Mouse (Mus musculus) liver, adult 2 months (tissue): ENCODE measurements around the gene Fbxl22. TPM values are rescaled to one million over a fixed set of nuclear protein-coding genes. Genes with fewer than 3 reads are reported as not detected.

Experiments used
- DNase-seq: peaks from one replicate; pipeline ENCODE4 v3.0.0-alpha.2; 2011; ENCODE audit warnings: low read depth, low spot score; ENCODE audit errors: extremely low read depth
- H3K27ac ChIP-seq: fragments of 200-500 bp; replicated peaks from 2 replicates; pipeline ENCODE4 v1.5.1; 2012; ENCODE audit warnings: low read depth, mild to moderate bottlenecking, control low read depth, inconsistent platforms, low read length; ENCODE audit not compliant: insufficient read depth
- H3K27me3 ChIP-seq: fragments of 200-500 bp; 2 replicates; pipeline ENCODE4 v1.6.1; 2012; ENCODE audit warnings: mild to moderate bottlenecking, moderate library complexity, low read length, inconsistent platforms; ENCODE audit not compliant: control insufficient read depth, insufficient read depth
- H3K36me3 ChIP-seq: fragments of 200-500 bp; 2 replicates; pipeline ENCODE4 v1.6.1; 2012; ENCODE audit warnings: low read length, inconsistent platforms; ENCODE audit not compliant: control insufficient read depth, insufficient read depth
- H3K4me1 ChIP-seq: fragments of 200-500 bp; 2 replicates; pipeline ENCODE4 v1.6.1; 2011; ENCODE audit warnings: low read length; ENCODE audit not compliant: control insufficient read depth, insufficient read depth
- H3K4me3 ChIP-seq: fragments of 200-500 bp; 2 replicates; pipeline ENCODE4 v1.5.1; 2011; ENCODE audit warnings: low read depth, mild to moderate bottlenecking, control low read depth, low read length, moderate library complexity; ENCODE audit not compliant: insufficient read depth
- H3K79me2 ChIP-seq: fragments of 200-500 bp; 2 replicates; pipeline ENCODE4 v1.6.1; 2012; ENCODE audit warnings: inconsistent platforms, mild to moderate bottlenecking, low read length, moderate library complexity; ENCODE audit not compliant: control insufficient read depth, insufficient read depth
- H3K9ac ChIP-seq: fragments of 200-500 bp; 2 replicates; pipeline ENCODE4 v1.6.1; 2012; ENCODE audit warnings: low read depth, mild to moderate bottlenecking, control low read depth, inconsistent platforms, low read length
- CTCF ChIP-seq: fragments of 200-500 bp; IDR thresholded peaks from 2 replicates; pipeline ENCODE4 v1.5.1; 2011; ENCODE audit warnings: low read depth, low read length, control low read depth
- POLR2A ChIP-seq: fragments of 200-500 bp; IDR thresholded peaks from 2 replicates; pipeline ENCODE4 v1.6.1; 2011; ENCODE audit warnings: low read length, control low read depth; ENCODE audit not compliant: insufficient read depth; ENCODE audit errors: extremely low read depth
- WGBS: fragments of 180-500 bp; shearing (Covaris S2); methylation state at CpG from one replicate; pipeline ENCODE4 v1.1.7; 2018; 5-methylcytosine and 5-hydroxymethylcytosine counted together
- polyA plus RNA-seq: library from polyadenylated mRNA; depleted of rRNA; stranded (reverse); fragments of >200 nt; gene quantifications from 2 replicates; pipeline ENCODE4 v1.2.3, GENCODE M21; 2012; rRNA removed
- total RNA-seq: library from RNA; depleted of rRNA; stranded (reverse); fragments of >200 nt; gene quantifications from 2 replicates; pipeline ENCODE4 v1.2.3, GENCODE M21; 2014; rRNA removed

Fbxl22 gene
- total RNA-seq (0.18 and 0.27 TPM in 2 replicates), polyA plus RNA-seq (0.34 and 0.39 TPM in 2 replicates)

DNA sequence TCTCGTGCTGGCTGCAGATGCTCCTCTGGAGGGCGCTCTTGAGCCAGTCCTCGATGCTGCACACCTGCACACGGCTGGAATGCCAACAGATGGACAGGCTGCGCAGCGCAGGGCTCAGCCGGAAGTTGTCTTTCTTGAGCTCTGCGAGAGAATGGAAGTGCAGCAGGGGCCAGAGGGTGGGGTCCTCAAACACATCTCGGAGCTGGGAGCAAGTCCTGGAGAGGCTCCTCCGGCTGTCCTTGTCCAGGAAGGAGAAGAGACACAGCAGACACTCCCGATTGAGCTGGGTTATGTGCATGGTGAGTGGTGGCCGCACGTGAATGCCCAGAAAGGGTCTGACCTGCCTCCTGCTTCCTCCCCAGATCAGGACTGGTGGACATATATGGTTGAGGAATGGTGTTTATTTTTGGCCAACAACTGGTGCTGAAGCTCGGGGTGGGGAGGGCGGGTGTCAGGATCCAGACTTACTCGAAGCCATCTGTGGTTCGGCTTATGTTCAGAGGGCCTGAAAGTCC lies at the start of gene Fbxl22:
TSS of gene Fbxl22 (minus strand) at position 338 of the 515 bp plus-strand sequence.
- Histone ChIP-seq H3K36me3 (peaks cover 30% of the 10 kb centered on the region), H3K9ac (no peak within 1 kb of the TSS), H3K4me1 (peaks cover 15% of the 10 kb centered on the region), H3K27me3 (no peaks in the 10 kb centered on the region), H3K27ac (peak within 1 kb of the TSS; percentile 17; the same call in 1 of the 2 replicates), H3K79me2 (no peaks in the 10 kb centered on the region), H3K4me3 (no peak within 1 kb of the TSS)
- 58% methylated on average over 17 of the region's 17 CpGs for WGBS
- TF ChIP-seq CTCF = peak; percentile 85
- TF ChIP-seq POLR2A = no peak
- no peak for DNase-seq

DNA sequence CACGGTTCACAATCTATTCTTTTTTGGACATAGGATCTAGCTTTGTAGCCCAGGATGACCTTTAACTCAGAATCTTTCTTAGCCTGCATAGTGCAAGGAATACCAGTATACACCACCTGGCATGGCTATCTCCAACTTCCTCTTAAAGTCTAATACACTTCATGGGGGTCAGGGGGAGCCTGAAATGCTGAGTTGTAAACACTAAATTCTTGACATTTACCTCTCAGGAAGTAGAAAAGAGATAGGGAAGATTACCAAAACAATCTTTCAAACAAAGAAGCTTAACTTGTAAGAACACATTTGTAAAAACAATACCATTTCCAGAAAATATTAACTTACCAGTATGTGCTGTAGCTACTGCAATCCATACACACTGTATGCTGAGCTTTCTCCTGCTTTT lies 47.8 kb upstream of the Fbxl22 start:
- Histone ChIP-seq H3K36me3 (peaks cover 3% of the 10 kb centered on the region), H3K9ac (no peak overlapping the region), H3K4me1 (peaks cover 18% of the 10 kb centered on the region; the same call in 1 of the 2 replicates), H3K27me3 (no peaks in the 10 kb centered on the region), H3K27ac (no peak overlapping the region), H3K4me3 (no peak overlapping the region), H3K79me2 (peaks cover 16% of the 10 kb centered on the region)
- DNase-seq = no peak
- 68% methylated on average over 1 of the region's 1 CpGs for WGBS
- TF ChIP-seq POLR2A (no peak), CTCF (no peak)

DNA sequence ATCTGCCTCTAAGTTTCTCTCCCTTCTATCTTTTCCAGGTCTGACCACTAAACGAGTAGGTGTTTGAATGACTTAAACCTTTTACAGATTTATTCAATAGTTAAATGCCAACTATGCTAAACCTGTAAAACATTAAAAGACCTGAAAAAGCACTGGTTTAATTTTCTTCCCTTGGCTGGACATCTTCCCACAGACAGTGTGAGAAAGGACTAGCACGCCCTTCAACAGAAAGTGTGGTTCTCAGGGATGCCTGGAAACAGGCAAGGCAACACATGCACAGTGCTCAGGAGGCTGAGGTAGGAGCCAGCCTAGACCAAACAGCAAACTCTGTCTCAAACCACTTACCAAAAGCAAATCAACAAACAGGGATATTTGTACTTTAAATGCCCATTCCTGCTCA lies 47.1 kb upstream of the Fbxl22 start:
- WGBS = 56% methylated on average over 2 of the region's 2 CpGs
- no peaks in the 10 kb centered on the region for H3K27me3 ChIP-seq
- no peak overlapping the region for H3K4me3 ChIP-seq
- TF ChIP-seq POLR2A = no peak
- TF ChIP-seq CTCF = no peak
- no peak for DNase-seq
- H3K27ac ChIP-seq = no peak overlapping the region
- peaks cover 16% of the 10 kb centered on the region for H3K79me2 ChIP-seq
- peaks cover 18% of the 10 kb centered on the region; the same call in 1 of the 2 replicates for H3K4me1 ChIP-seq
- H3K36me3 ChIP-seq = peaks cover 3% of the 10 kb centered on the region
- no peak overlapping the region for H3K9ac ChIP-seq

GRCm38 (mm10) chr9:66560728-66561127 lies 46.3 kb upstream of the Fbxl22 start:
- peaks cover 5% of the 10 kb centered on the region for H3K36me3 ChIP-seq
- 80% methylated on average over 1 of the region's 1 CpGs for WGBS
- TF ChIP-seq POLR2A = no peak
- no peak for TF ChIP-seq CTCF
- no peak overlapping the region for H3K9ac ChIP-seq
- no peak for DNase-seq
- H3K4me3 ChIP-seq = no peak overlapping the region
- H3K4me1 ChIP-seq = peaks cover 15% of the 10 kb centered on the region; the same call in 1 of the 2 replicates
- peaks cover 13% of the 10 kb centered on the region for H3K79me2 ChIP-seq
- H3K27ac ChIP-seq = no peak overlapping the region
- no peaks in the 10 kb centered on the region for H3K27me3 ChIP-seq

- 14% methylated on average over 2 of the region's 2 CpGs for WGBS
- Histone ChIP-seq H3K79me2 (peaks cover 11% of the 10 kb centered on the region), H3K36me3 (peaks cover 5% of the 10 kb centered on the region), H3K4me1 (peaks cover 13% of the 10 kb centered on the region; the same call in 1 of the 2 replicates), H3K4me3 (no peak overlapping the region), H3K9ac (no peak overlapping the region), H3K27me3 (no peaks in the 10 kb centered on the region), H3K27ac (no peak overlapping the region)
- TF ChIP-seq CTCF = no peak
- TF ChIP-seq POLR2A = no peak
- DNase-seq = no peak
Measured at GRCm38 (mm10) chr9:66560295-66560694, 45.9 kb upstream of the Fbxl22 start.

GRCm38 (mm10) chr9:66558971-66559370 lies 44.6 kb upstream of the Fbxl22 start:
- Histone ChIP-seq H3K79me2 (peaks cover 11% of the 10 kb centered on the region), H3K27ac (peak overlapping the region; percentile 58; the same call in 1 of the 2 replicates), H3K4me1 (peaks cover 11% of the 10 kb centered on the region; the same call in 1 of the 2 replicates), H3K27me3 (no peaks in the 10 kb centered on the region), H3K36me3 (peaks cover 5% of the 10 kb centered on the region), H3K9ac (no peak overlapping the region), H3K4me3 (no peak overlapping the region)
- DNase-seq = peak; percentile 68
- TF ChIP-seq CTCF (no peak), POLR2A (no peak)
- 92% methylated on average over 4 of the region's 4 CpGs for WGBS
